ENCODE assay signal across 18 mouse cellular contexts in genomic region chr15:82809511-82809910, GRCm38 (mm10). TPM values are rescaled to one million over a fixed set of nuclear protein-coding genes. Genes with fewer than 3 reads are reported as not detected.
A peak's percentile ranks its signal among the peaks of the same experiment; 100 is the strongest.
DNase-seq lines count a peak whose midpoint lies in the region; ATAC-seq and TF ChIP-seq lines count a peak whose summit lies in the region.
"Had no signal": no experiment of that assay in that cellular context is flagged by ENCODE, and none has a peak within 500 bp of the region (broad histone marks: within the 10 kb centered on the region; RNA-seq: fewer than 3 reads in every experiment).

No protein-coding gene starts in this region.

- no peak for TF ChIP-seq CTCF in layer of hippocampus, adult 2 months (conservative IDR thresholded peaks at IDR 0.05)
- TF ChIP-seq CTCF in MEL (IDR thresholded peaks at IDR 0.05 in 2 of 3, conservative IDR thresholded peaks at IDR 0.05 in 1 of 3; ENCODE audit: control insufficient read depth in 1 of 3, insufficient read depth in 1 of 3, low read depth in 2 of 3, low read length in 3 of 3, poor library complexity in 1 of 3, severe bottlenecking in 1 of 3) = no peak
- no peak for TF ChIP-seq CTCF in liver, embryonic 14.5 days (IDR thresholded peaks at IDR 0.05; ENCODE audit: low read depth)

- no peaks in the 10 kb centered on the region for H3K9me3 ChIP-seq in MEL (replicated peaks; ENCODE audit: insufficient read depth, low read length)
- H3K9me3 ChIP-seq in liver, embryonic 14.5 days (ENCODE audit: control insufficient read depth, low read length) = no peaks in the 10 kb centered on the region
- H3K9me3 ChIP-seq in neural tube, embryonic 15.5 days (replicated peaks) = no peaks in the 10 kb centered on the region
- H3K9me3 ChIP-seq in midbrain, embryonic 15.5 days = no peaks in the 10 kb centered on the region
- H3K9me3 ChIP-seq: embryonic facial prominence, embryonic 10.5 days had no signal

- 41% methylated on average over 6 of the region's 6 CpGs for WGBS in liver, embryonic 14.5 days (ENCODE audit: insufficient replicate concordance)
- 72% methylated on average over 6 of the region's 6 CpGs for WGBS in neural tube, embryonic 15.5 days
- WGBS in midbrain, embryonic 15.5 days = 53% methylated on average over 6 of the region's 6 CpGs

- H3K4me2 ChIP-seq in liver, embryonic 14.5 days (ENCODE audit: low read depth) = no peak overlapping the region
- H3K4me2 ChIP-seq in neural tube, embryonic 15.5 days = no peak overlapping the region
- no peak overlapping the region for H3K4me2 ChIP-seq in midbrain, embryonic 15.5 days

- peak overlapping the region; percentile 55; the same call in 1 of the 2 replicates for H3K27ac ChIP-seq in layer of hippocampus, adult 2 months
- peak overlapping the region; percentile 83 for H3K27ac ChIP-seq in MEL (ENCODE audit: control insufficient read depth, low read depth, low read length)
- H3K27ac ChIP-seq in liver, embryonic 14.5 days = no peak overlapping the region
- no peak overlapping the region for H3K27ac ChIP-seq in neural tube, embryonic 15.5 days (replicated peaks)
- no peak overlapping the region for H3K27ac ChIP-seq in midbrain, embryonic 15.5 days
- H3K27ac ChIP-seq: embryonic facial prominence, embryonic 10.5 days had no signal

- H3K4me1 ChIP-seq in MEL (ENCODE audit: control insufficient read depth in 1 of 2, insufficient read depth in 2 of 2, low read length in 2 of 2) = peaks cover 14 to 26% of the 10 kb centered on the region in 2 experiments
- H3K4me1 ChIP-seq in liver, embryonic 14.5 days (replicated peaks; ENCODE audit: control insufficient read depth in 2 of 2, insufficient read depth in 2 of 2, low read length in 1 of 2) = peaks cover 18 to 19% of the 10 kb centered on the region in 2 experiments
- H3K4me1 ChIP-seq in neural tube, embryonic 15.5 days = peaks cover 2% of the 10 kb centered on the region; the same call in 1 of the 2 replicates
- peaks cover 5% of the 10 kb centered on the region; the same call in 1 of the 2 replicates for H3K4me1 ChIP-seq in midbrain, embryonic 15.5 days

- H3K27me3 ChIP-seq in MEL (ENCODE audit: control insufficient read depth in 1 of 2, insufficient read depth in 2 of 2, low read length in 2 of 2) = no peaks in the 10 kb centered on the region
- H3K27me3 ChIP-seq in liver, embryonic 14.5 days (ENCODE audit: control insufficient read depth, insufficient read depth, low read length) = no peaks in the 10 kb centered on the region
- no peaks in the 10 kb centered on the region for H3K27me3 ChIP-seq in neural tube, embryonic 15.5 days (replicated peaks)
- no peaks in the 10 kb centered on the region for H3K27me3 ChIP-seq in midbrain, embryonic 15.5 days (replicated peaks)

- ATAC-seq in cerebellum, adult (ENCODE audit: insufficient number of reproducible peaks, low FRiP score, low TSS enrichment) = no peak
- ATAC-seq in liver, embryonic 14.5 days (ENCODE audit: insufficient read depth) = peak; percentile 42; the same call in 1 of the 2 replicates
- ATAC-seq in neural tube, embryonic 15.5 days (ENCODE audit: low FRiP score) = no peak
- ATAC-seq in midbrain, embryonic 15.5 days (replicated peaks) = no peak

- H3K4me3 ChIP-seq in layer of hippocampus, adult 2 months = no peak overlapping the region
- H3K4me3 ChIP-seq in MEL (ENCODE audit: control insufficient read depth in 1 of 2, insufficient read depth in 1 of 2, low read depth in 2 of 2, low read length in 2 of 2) = no peak overlapping the region
- no peak overlapping the region for H3K4me3 ChIP-seq in liver, embryonic 14.5 days (ENCODE audit: insufficient read depth in 1 of 2, low read depth in 2 of 2, low read length in 2 of 2)
- no peak overlapping the region for H3K4me3 ChIP-seq in neural tube, embryonic 15.5 days (replicated peaks)
- H3K4me3 ChIP-seq in midbrain, embryonic 15.5 days = no peak overlapping the region
- H3K4me3 ChIP-seq: embryonic facial prominence, embryonic 10.5 days; myocyte had no signal

- no peak for TF ChIP-seq RAD21 in MEL (IDR thresholded peaks at IDR 0.05; ENCODE audit: low read depth, low read length)

- TF ChIP-seq EP300 in MEL (IDR thresholded peaks at IDR 0.05; ENCODE audit: low read depth in 1 of 2, low read length in 2 of 2) = no peak
- TF ChIP-seq EP300 in liver, embryonic 14.5 days (IDR thresholded peaks at IDR 0.05; ENCODE audit: low read depth) = no peak

- H3K9ac ChIP-seq in MEL (ENCODE audit: control insufficient read depth, low read depth, low read length, poor library complexity, severe bottlenecking) = no peak overlapping the region
- no peak overlapping the region for H3K9ac ChIP-seq in liver, embryonic 14.5 days (replicated peaks)
- H3K9ac ChIP-seq in neural tube, embryonic 15.5 days (replicated peaks) = no peak overlapping the region
- H3K9ac ChIP-seq in midbrain, embryonic 15.5 days = no peak overlapping the region

- H3K36me3 ChIP-seq in MEL (ENCODE audit: control insufficient read depth in 1 of 2, insufficient read depth in 2 of 2, low read length in 2 of 2) = peaks cover 3 to 42% of the 10 kb centered on the region in 2 experiments; a peak in 3 of 4 replicates
- no peaks in the 10 kb centered on the region; the same call in none of the 2 replicates for H3K36me3 ChIP-seq in liver, embryonic 14.5 days (replicated peaks; ENCODE audit: control insufficient read depth, insufficient read depth, low read depth)
- H3K36me3 ChIP-seq in neural tube, embryonic 15.5 days = peaks cover 10% of the 10 kb centered on the region; the same call in 1 of the 2 replicates
- H3K36me3 ChIP-seq in midbrain, embryonic 15.5 days (replicated peaks) = peaks cover 5% of the 10 kb centered on the region; the same call in 1 of the 2 replicates

- peak; percentile 28 to 34 for DNase-seq in cerebellum, postnatal 10 days
- DNase-seq in layer of hippocampus, adult 2 months (ENCODE audit: low spot score in 2 of 2) = no peak
- DNase-seq in layer of hippocampus, adult 9-10 months (ENCODE audit: low spot score) = no peak
- peak; percentile 27 for DNase-seq in MEL (ENCODE audit: low read depth, low spot score)
- peak in 1 of 3 experiments; percentile 6 for DNase-seq in liver, embryonic 14.5 days (ENCODE audit: low read depth in 3 of 3, low spot score in 3 of 3)
- DNase-seq: cerebellum, adult 8-10 months; heart, postnatal 10 days; lung, postnatal 4 days; thymus, adult 2 months had no signal

- TF ChIP-seq POLR2A in MEL (IDR thresholded peaks at IDR 0.05; ENCODE audit: control insufficient read depth in 1 of 2, insufficient read depth in 1 of 2, low read depth in 1 of 2, low read length in 2 of 2, poor library complexity in 1 of 2) = no peak

- H3K79me2 ChIP-seq in MEL (ENCODE audit: control insufficient read depth, insufficient read depth, low read length, poor library complexity) = no peaks in the 10 kb centered on the region

TF ChIP-seq in MEL, 35 proteins besides CTCF, POLR2A, EP300 and RAD21:
- TF ChIP-seq ZC3H11A (IDR thresholded peaks at IDR 0.05; ENCODE audit: low read depth, low read length) (no peak), MAX (IDR thresholded peaks at IDR 0.05; ENCODE audit: low read length) (no peak), USF1 (IDR thresholded peaks at IDR 0.05; ENCODE audit: low read depth, low read length) (peak; percentile 59), NRF1 (IDR thresholded peaks at IDR 0.05; ENCODE audit: insufficient read depth, low read depth, low read length, poor library complexity, severe bottlenecking) (no peak), BHLHE40 (IDR thresholded peaks at IDR 0.05; ENCODE audit: borderline replicate concordance, low read depth, low read length) (no peak), ZNF384 (IDR thresholded peaks at IDR 0.05; ENCODE audit: low read depth, low read length) (no peak), MAFK (IDR thresholded peaks at IDR 0.05; ENCODE audit: borderline replicate concordance, low read depth, low read length) (no peak), KAT2A (conservative IDR thresholded peaks at IDR 0.05; ENCODE audit: low read depth, low read length) (no peak), ETS1 (IDR thresholded peaks at IDR 0.05; ENCODE audit: low read depth, low read length) (peak; percentile 48; the same call in 1 of the 2 replicates), E2F4 (IDR thresholded peaks at IDR 0.05; ENCODE audit: borderline replicate concordance, low read depth, low read length) (no peak), USF2 (IDR thresholded peaks at IDR 0.05; ENCODE audit: borderline replicate concordance in 1 of 2, insufficient read depth in 1 of 2, low read depth in 1 of 2, low read length in 2 of 2) (no peak), ZKSCAN1 (IDR thresholded peaks at IDR 0.05; ENCODE audit: low read depth, low read length) (no peak), TAL1 (IDR thresholded peaks at IDR 0.05; ENCODE audit: low read length) (no peak), MYB (IDR thresholded peaks at IDR 0.05; ENCODE audit: low read depth, low read length) (no peak), CHD1 (IDR thresholded peaks at IDR 0.05; ENCODE audit: low read depth, low read length) (no peak), MXI1 (IDR thresholded peaks at IDR 0.05; ENCODE audit: low read depth, low read length) (0 out of 2 replicates have a peak, but pooled peaks have one; percentile 21), UBTF (IDR thresholded peaks at IDR 0.05; ENCODE audit: borderline replicate concordance, insufficient read depth, low read depth, low read length) (no peak)

RNA-seq across cellular contexts. Expression of gene Cyp2d26, which starts 15.4 kb away (rescaled TPM):
- total RNA-seq in layer of hippocampus, adult 2 months (2021) = not detected
- not detected in 2 replicates for total RNA-seq in MEL (2012; rRNA removed)
- not detected for polyA plus RNA-seq in MEL (2012; ENCODE audit: insufficient read depth in 1 of 2, insufficient read length in 2 of 2, low read depth in 1 of 2, low replicate concordance in 2 of 2, missing spikeins in 1 of 2)
- polyA plus RNA-seq in liver, embryonic 14.5 days (2012; rRNA removed) = 27.2 and 28.8 TPM in 2 replicates
- 17.2 and 21.3 TPM in 2 replicates for polyA plus RNA-seq in liver, embryonic 14.5 days (2014; fragmentation: Nextera tagmentation; extraction: Ambion mirVana)
- 0.45 TPM in 1 of 2 replicates, not detected in the other for polyA plus RNA-seq in neural tube, embryonic 15.5 days (2015; fragmentation: Nextera tagmentation; extraction: Ambion mirVana)
- polyA plus RNA-seq in midbrain, embryonic 15.5 days (2015; fragmentation: Nextera tagmentation; extraction: Ambion mirVana) = not detected in 2 replicates
- total RNA-seq: heart, postnatal 10 days; layer of hippocampus, postnatal 14 days had no signal
- polyA plus RNA-seq: embryonic facial prominence, embryonic 10.5 days; myocyte had no signal

RNA-seq across cellular contexts. Expression of gene Cyp2d40, which starts 45.5 kb away (rescaled TPM):
- not detected for total RNA-seq in layer of hippocampus, adult 2 months (2021)
- total RNA-seq in MEL (2012; rRNA removed) = not detected in 2 replicates
- polyA plus RNA-seq in MEL (2012; ENCODE audit: insufficient read depth in 1 of 2, insufficient read length in 2 of 2, low read depth in 1 of 2, low replicate concordance in 2 of 2, missing spikeins in 1 of 2) = not detected
- 0.06 and 0.16 TPM in 2 replicates for polyA plus RNA-seq in liver, embryonic 14.5 days (2012; rRNA removed)
- polyA plus RNA-seq in liver, embryonic 14.5 days (2014; fragmentation: Nextera tagmentation; extraction: Ambion mirVana) = 0.28 TPM in 1 of 2 replicates, not detected in the other
- polyA plus RNA-seq in neural tube, embryonic 15.5 days (2015; fragmentation: Nextera tagmentation; extraction: Ambion mirVana) = not detected in 2 replicates
- polyA plus RNA-seq in midbrain, embryonic 15.5 days (2015; fragmentation: Nextera tagmentation; extraction: Ambion mirVana) = not detected in 2 replicates
- total RNA-seq: adrenal gland, postnatal 36 days; heart, postnatal 10 days; layer of hippocampus, postnatal 14 days had no signal
- polyA plus RNA-seq: embryonic facial prominence, embryonic 10.5 days; gonadal fat pad, adult 2 months; limb, embryonic 11.5 days; myocyte had no signal

Comparison
In these comparisons a context has a peak if more than half of its experiments do, and no peak if none do; other contexts are left out.
1. DNase-seq: peak in cerebellum, postnatal 10 days (2 of 2) and MEL (single experiment); none in layer of hippocampus, adult 2 months (0 of 2) and layer of hippocampus, adult 9-10 months (single experiment).
2. H3K27ac ChIP-seq: peak in layer of hippocampus, adult 2 months (single experiment) and MEL (single experiment); none in liver, embryonic 14.5 days (single experiment), neural tube, embryonic 15.5 days (single experiment) and midbrain, embryonic 15.5 days (single experiment).
3. RNA of gene Cyp2d26, which starts 15.4 kb away (polyA plus RNA-seq): 17.2 to 28.8 TPM in liver, embryonic 14.5 days; not detected in midbrain, embryonic 15.5 days, not detected in MEL and 0.45 TPM in neural tube, embryonic 15.5 days; every median in the first group is over 10 times any median in the second.